In the genomic region with DNA sequence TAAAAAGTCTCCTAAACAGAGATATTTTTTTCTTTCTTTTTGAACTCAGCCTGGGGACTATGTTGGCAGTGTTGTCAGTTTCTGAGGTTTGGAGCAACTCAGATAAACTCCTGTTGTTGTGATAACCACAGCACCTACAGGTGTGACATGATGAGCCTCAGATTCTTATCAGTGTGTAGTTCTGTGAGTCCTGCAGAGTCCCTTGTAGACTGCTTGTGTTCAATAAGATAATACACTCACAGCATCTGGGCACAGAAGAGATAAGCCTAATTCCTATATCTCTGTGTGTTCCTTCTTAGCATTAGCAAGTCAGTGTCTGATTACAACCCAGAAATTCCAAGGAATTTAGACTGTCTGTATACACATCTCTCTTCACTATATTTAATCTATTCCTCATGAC, we compare ENCODE assay signal across 17 mouse cellular contexts.
DNase-seq lines count a peak whose midpoint lies in the region; ATAC-seq and TF ChIP-seq lines count a peak whose summit lies in the region.
"Had no signal": no experiment of that assay in that cellular context is flagged by ENCODE, and none has a peak within 500 bp of the region (broad histone marks: within the 10 kb centered on the region; RNA-seq: fewer than 3 reads in every experiment).

No protein-coding gene starts in this region.

- H3K36me3 ChIP-seq in MEL (ENCODE audit: control insufficient read depth in 1 of 2, insufficient read depth in 2 of 2, low read length in 2 of 2): no peaks in the 10 kb centered on the region
- H3K36me3 ChIP-seq in liver, embryonic 12.5 days: no peaks in the 10 kb centered on the region
- H3K36me3 ChIP-seq in liver, embryonic 16.5 days (ENCODE audit: control insufficient read depth, insufficient read depth): no peaks in the 10 kb centered on the region
- H3K36me3 ChIP-seq: embryonic facial prominence, embryonic 13.5 days; forebrain, embryonic 12.5 days; heart, embryonic 12.5 days; hindbrain, embryonic 10.5 days had no signal

- H3K9me3 ChIP-seq in MEL (replicated peaks; ENCODE audit: insufficient read depth, low read length): no peaks in the 10 kb centered on the region
- no peaks in the 10 kb centered on the region for H3K9me3 ChIP-seq in liver, embryonic 12.5 days (replicated peaks)
- no peaks in the 10 kb centered on the region for H3K9me3 ChIP-seq in liver, embryonic 16.5 days (replicated peaks; ENCODE audit: control insufficient read depth, low read length)
- H3K9me3 ChIP-seq: embryonic facial prominence, embryonic 13.5 days; forebrain, embryonic 12.5 days; heart, embryonic 12.5 days; hindbrain, embryonic 10.5 days had no signal

- no peak for TF ChIP-seq EP300 in MEL (IDR thresholded peaks at IDR 0.05; ENCODE audit: low read depth in 1 of 2, low read length in 2 of 2)

- no peak overlapping the region for H3K27ac ChIP-seq in MEL (ENCODE audit: control insufficient read depth, low read depth, low read length)
- H3K27ac ChIP-seq in liver, embryonic 12.5 days: no peak overlapping the region
- H3K27ac ChIP-seq in liver, embryonic 16.5 days (ENCODE audit: low read length): no peak overlapping the region
- H3K27ac ChIP-seq: embryonic facial prominence, embryonic 13.5 days; forebrain, embryonic 12.5 days; hindbrain, embryonic 10.5 days; hindbrain, embryonic 14.5 days had no signal

- no peaks in the 10 kb centered on the region for H3K27me3 ChIP-seq in MEL (ENCODE audit: control insufficient read depth in 1 of 2, insufficient read depth in 2 of 2, low read length in 2 of 2)
- H3K27me3 ChIP-seq in liver, embryonic 12.5 days (replicated peaks): no peaks in the 10 kb centered on the region
- no peaks in the 10 kb centered on the region for H3K27me3 ChIP-seq in liver, embryonic 16.5 days (ENCODE audit: control insufficient read depth, insufficient read depth, low read depth, low read length)
- H3K27me3 ChIP-seq: embryonic facial prominence, embryonic 13.5 days; forebrain, embryonic 12.5 days; heart, embryonic 12.5 days had no signal

- no peak for TF ChIP-seq POLR2A in MEL (IDR thresholded peaks at IDR 0.05; ENCODE audit: control insufficient read depth in 1 of 2, insufficient read depth in 1 of 2, low read depth in 1 of 2, low read length in 2 of 2, poor library complexity in 1 of 2)

- no peak overlapping the region for H3K4me3 ChIP-seq in MEL (ENCODE audit: control insufficient read depth in 1 of 2, insufficient read depth in 1 of 2, low read depth in 2 of 2, low read length in 2 of 2)
- no peak overlapping the region for H3K4me3 ChIP-seq in liver, embryonic 12.5 days
- H3K4me3 ChIP-seq in liver, embryonic 16.5 days (ENCODE audit: low read depth, low read length): no peak overlapping the region
- H3K4me3 ChIP-seq: embryonic facial prominence, embryonic 13.5 days; forebrain, embryonic 12.5 days; heart, embryonic 12.5 days; hindbrain, embryonic 10.5 days had no signal

- peak; percentile 89 for ATAC-seq in liver, embryonic 12.5 days
- ATAC-seq in liver, embryonic 16.5 days (ENCODE audit: low read depth): peak; percentile 82
- ATAC-seq: forebrain, embryonic 16.5 days had no signal

- H3K79me2 ChIP-seq in MEL (ENCODE audit: control insufficient read depth, insufficient read depth, low read length, poor library complexity): no peaks in the 10 kb centered on the region

- H3K4me2 ChIP-seq in liver, embryonic 12.5 days: no peak overlapping the region
- no peak overlapping the region for H3K4me2 ChIP-seq in liver, embryonic 16.5 days (ENCODE audit: low read depth, low read length)
- H3K4me2 ChIP-seq: embryonic facial prominence, embryonic 13.5 days; forebrain, embryonic 12.5 days; heart, embryonic 12.5 days; hindbrain, embryonic 14.5 days had no signal

- H3K9ac ChIP-seq in MEL (ENCODE audit: control insufficient read depth, low read depth, low read length, poor library complexity, severe bottlenecking): no peak overlapping the region
- no peak overlapping the region for H3K9ac ChIP-seq in liver, embryonic 12.5 days
- no peak overlapping the region for H3K9ac ChIP-seq in liver, embryonic 16.5 days (ENCODE audit: low read depth, low read length)
- H3K9ac ChIP-seq: embryonic facial prominence, embryonic 13.5 days; forebrain, embryonic 12.5 days; heart, embryonic 12.5 days; hindbrain, embryonic 14.5 days had no signal

- DNase-seq in MEL (ENCODE audit: low read depth, low spot score): no peak
- no peak for DNase-seq in right cerebral cortex, adult 18-20 months
- no peak for DNase-seq in thymus, adult 18-20 months
- no peak for DNase-seq in natural killer cell, adult 2 months (ENCODE audit: low spot score in 2 of 2)
- DNase-seq: adrenal gland, postnatal 10 days; cerebellum, adult 18-20 months; cerebellum, adult 9-11 months; cerebellum, postnatal 36 days; gastrocnemius, postnatal 14 days had no signal

- no peak for TF ChIP-seq CTCF in MEL (IDR thresholded peaks at IDR 0.05 in 2 of 3, conservative IDR thresholded peaks at IDR 0.05 in 1 of 3; ENCODE audit: control insufficient read depth in 1 of 3, insufficient read depth in 1 of 3, low read depth in 2 of 3, low read length in 3 of 3, poor library complexity in 1 of 3, severe bottlenecking in 1 of 3)

- H3K4me1 ChIP-seq in MEL (ENCODE audit: control insufficient read depth in 1 of 2, insufficient read depth in 2 of 2, low read length in 2 of 2): no peaks in the 10 kb centered on the region
- peaks cover 8% of the 10 kb centered on the region; the same call in 1 of the 2 replicates for H3K4me1 ChIP-seq in liver, embryonic 12.5 days
- H3K4me1 ChIP-seq in liver, embryonic 16.5 days (ENCODE audit: control insufficient read depth, low read depth, low read length): no peaks in the 10 kb centered on the region
- H3K4me1 ChIP-seq: embryonic facial prominence, embryonic 13.5 days; forebrain, embryonic 12.5 days; heart, embryonic 12.5 days; hindbrain, embryonic 10.5 days had no signal

- TF ChIP-seq RAD21 in MEL (IDR thresholded peaks at IDR 0.05; ENCODE audit: low read depth, low read length): no peak

TF ChIP-seq in MEL, 35 proteins besides CTCF, POLR2A, EP300 and RAD21:
- no peak for TF ChIP-seq USF1 (IDR thresholded peaks at IDR 0.05; ENCODE audit: low read depth, low read length)
- TF ChIP-seq GATA1 (IDR thresholded peaks at IDR 0.05; ENCODE audit: low read depth, low read length): 0 out of 2 replicates have a peak, but pooled peaks have one; percentile 6
